Mouse (Mus musculus) hindbrain, embryonic 15.5 days (tissue): ENCODE data around the gene Trim29. TPM values are rescaled to one million over a fixed set of nuclear protein-coding genes. Genes with fewer than 3 reads are reported as not detected.

Experiments
- ATAC-seq: fragments of 200-750 bp; cut with Nextera tagmentation; 2 replicates; pipeline ENCODE4 v1.8.0; 2017; ENCODE audit warnings: low read depth, moderate number of reproducible peaks, moderate TSS enrichment; ENCODE audit not compliant: low FRiP score
- H3K27ac ChIP-seq: fragments of 300-500 bp; sonication (generic); replicated peaks from 2 replicates; pipeline ENCODE4 v1.5.1; 2015; ENCODE audit warnings: mild to moderate bottlenecking, inconsistent platforms
- H3K27me3 ChIP-seq: fragments of 300-500 bp; sonication (generic); 2 replicates; pipeline ENCODE4 v1.6.1; 2015; ENCODE audit warnings: control low read depth, inconsistent platforms
- H3K36me3 ChIP-seq: fragments of 300-500 bp; sonication (generic); 2 replicates; pipeline ENCODE4 v1.6.1; 2015; ENCODE audit warnings: control low read depth, inconsistent platforms
- H3K4me1 ChIP-seq: fragments of 300-500 bp; sonication (generic); replicated peaks from 2 replicates; pipeline ENCODE4 v1.6.1; 2015; ENCODE audit warnings: control low read depth, inconsistent platforms
- H3K4me2 ChIP-seq: fragments of 300-500 bp; sonication (generic); 2 replicates; pipeline ENCODE4 v1.6.1; 2015; ENCODE audit warnings: moderate library complexity, mild to moderate bottlenecking, inconsistent platforms
- H3K4me3 ChIP-seq: fragments of 300-500 bp; sonication (generic); 2 replicates; pipeline ENCODE4 v1.5.1; 2015; ENCODE audit warnings: mild to moderate bottlenecking, inconsistent platforms
- H3K9ac ChIP-seq: fragments of 300-500 bp; sonication (generic); 2 replicates; pipeline ENCODE4 v1.6.1; 2015; ENCODE audit warnings: inconsistent platforms
- H3K9me3 ChIP-seq: fragments of 300-500 bp; sonication (generic); 2 replicates; pipeline ENCODE4 v1.6.1; 2016; ENCODE audit warnings: control low read depth, inconsistent platforms
- WGBS: fragments of 180-500 bp; shearing (Covaris S2); methylation state at CpG from one replicate; pipeline ENCODE4 v1.1.7; 2015; 5-methylcytosine and 5-hydroxymethylcytosine counted together
- polyA plus RNA-seq: library from polyadenylated mRNA; unstranded; fragments of >200 nt; fragmentation: Nextera tagmentation; extraction: Ambion mirVana; gene quantifications from 2 replicates; pipeline ENCODE4 v1.2.1, GENCODE M21; 2015

Gene Trim29
- polyA plus RNA-seq = not detected in 2 replicates

GRCm38 (mm10) chr9:43310538-43310937, at the start of gene Trim29:
TSS of gene Trim29 (plus strand) at chr9:43310848.
- no peak within 1 kb of the TSS for H3K9ac ChIP-seq
- ATAC-seq = no peak
- no peak within 1 kb of the TSS for H3K4me3 ChIP-seq
- H3K36me3 ChIP-seq = no peaks in the 10 kb centered on the region
- H3K4me2 ChIP-seq = no peak within 1 kb of the TSS
- H3K27me3 ChIP-seq = no peaks in the 10 kb centered on the region
- 74% methylated on average over 12 of the region's 12 CpGs for WGBS
- no peaks in the 10 kb centered on the region for H3K4me1 ChIP-seq
- no peaks in the 10 kb centered on the region for H3K9me3 ChIP-seq
- H3K27ac ChIP-seq = no peak within 1 kb of the TSS

- 58% methylated on average over 4 of the region's 4 CpGs for WGBS
- H3K27ac ChIP-seq = no peak overlapping the region
- no peak for ATAC-seq
These were observed 49.3 kb upstream of the Trim29 start for GRCm38 (mm10) chr9:43261124-43261907.

GRCm38 (mm10) chr9:43261941-43262340, 48.7 kb upstream of the Trim29 start:
- no peak for ATAC-seq
- Histone ChIP-seq H3K4me1 (no peaks in the 10 kb centered on the region), H3K27me3 (no peaks in the 10 kb centered on the region), H3K9me3 (no peaks in the 10 kb centered on the region), H3K9ac (no peak overlapping the region), H3K27ac (no peak overlapping the region), H3K4me3 (no peak overlapping the region), H3K4me2 (no peak overlapping the region), H3K36me3 (no peaks in the 10 kb centered on the region)
- WGBS = 35% methylated on average over 2 of the region's 2 CpGs

More at GRCm38 (mm10) chr9:43261124-43261907, 49.3 kb upstream of the Trim29 start:
- Histone ChIP-seq H3K36me3 (no peaks in the 10 kb centered on the region), H3K4me2 (no peak overlapping the region), H3K27me3 (no peaks in the 10 kb centered on the region), H3K9ac (no peak overlapping the region), H3K4me1 (no peaks in the 10 kb centered on the region), H3K9me3 (no peaks in the 10 kb centered on the region), H3K4me3 (no peak overlapping the region)

GRCm38 (mm10) chr9:43262390-43262789, 48.3 kb upstream of the Trim29 start:
- Histone ChIP-seq H3K9ac (no peak overlapping the region), H3K27me3 (no peaks in the 10 kb centered on the region), H3K4me1 (no peaks in the 10 kb centered on the region), H3K4me3 (no peak overlapping the region), H3K27ac (no peak overlapping the region), H3K36me3 (no peaks in the 10 kb centered on the region), H3K4me2 (no peak overlapping the region), H3K9me3 (no peaks in the 10 kb centered on the region)
- 63% methylated on average over 4 of the region's 4 CpGs for WGBS
- no peak for ATAC-seq

GRCm38 (mm10) chr9:43262811-43263550, 47.7 kb upstream of the Trim29 start:
- H3K36me3 ChIP-seq = no peaks in the 10 kb centered on the region
- H3K4me2 ChIP-seq = no peak overlapping the region
- no peak for ATAC-seq
- no peak overlapping the region for H3K4me3 ChIP-seq
- no peaks in the 10 kb centered on the region for H3K9me3 ChIP-seq
- H3K4me1 ChIP-seq = no peaks in the 10 kb centered on the region
- H3K27me3 ChIP-seq = no peaks in the 10 kb centered on the region
- H3K27ac ChIP-seq = no peak overlapping the region
- 64% methylated on average over 9 of the region's 9 CpGs for WGBS
- no peak overlapping the region for H3K9ac ChIP-seq

DNA sequence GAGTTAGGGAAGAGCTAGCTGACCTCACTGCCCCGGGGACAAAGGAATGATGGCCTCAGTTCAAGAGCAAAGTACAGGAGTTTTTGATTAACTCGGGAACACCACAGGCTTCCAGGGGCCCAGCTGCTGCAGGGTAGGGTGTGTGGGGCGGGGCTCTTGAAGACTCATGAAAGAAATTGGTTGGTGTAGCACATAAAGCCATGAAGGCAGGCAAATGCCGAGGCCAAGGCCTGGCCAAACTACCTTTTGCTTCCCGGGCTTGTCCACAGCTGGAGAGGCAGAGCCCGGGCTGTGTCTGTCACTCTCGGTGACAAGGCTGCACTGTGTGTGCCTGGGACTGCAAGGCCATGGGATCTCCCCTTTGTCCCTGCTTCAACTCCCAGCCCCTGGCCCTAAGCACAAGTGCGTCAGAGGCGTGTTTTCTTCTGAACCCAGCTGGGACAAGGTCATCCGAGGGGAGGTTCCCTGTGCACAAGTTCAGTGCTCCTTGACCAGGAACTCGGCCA, 46.6 kb upstream of the Trim29 start:
- no peak overlapping the region for H3K4me2 ChIP-seq
- no peak overlapping the region for H3K4me3 ChIP-seq
- H3K9ac ChIP-seq = no peak overlapping the region
- 18% methylated on average over 11 of the region's 11 CpGs for WGBS
- H3K27me3 ChIP-seq = 0 out of 2 replicates have a peak, but pooled peaks cover under 1% of the 10 kb centered on the region
- H3K4me1 ChIP-seq = no peaks in the 10 kb centered on the region
- H3K9me3 ChIP-seq = no peaks in the 10 kb centered on the region
- no peaks in the 10 kb centered on the region for H3K36me3 ChIP-seq
- no peak overlapping the region for H3K27ac ChIP-seq
- no peak for ATAC-seq

DNA sequence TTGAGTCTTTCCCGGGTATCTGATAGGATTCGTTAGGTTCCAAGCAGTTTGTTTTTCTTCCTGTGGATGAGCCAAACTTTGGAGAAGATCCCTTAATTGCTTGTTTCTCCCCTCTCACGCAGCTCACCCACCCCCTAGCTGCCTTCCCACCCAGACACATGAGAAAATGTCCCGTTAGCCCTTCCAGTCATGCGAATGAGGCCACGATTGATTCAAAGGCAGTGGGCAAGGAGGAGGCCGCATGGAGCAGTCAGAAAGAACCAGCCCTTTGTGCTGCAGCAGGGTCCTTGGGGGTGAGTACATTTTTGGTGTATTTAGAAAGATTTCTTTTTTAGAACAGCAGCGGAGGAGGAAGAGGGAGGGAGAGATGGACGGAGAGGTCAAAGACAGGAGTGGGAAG, 45.5 kb upstream of the Trim29 start:
- WGBS = 47% methylated on average over 9 of the region's 9 CpGs
- ATAC-seq = no peak
- no peak overlapping the region for H3K27ac ChIP-seq
- H3K27me3 ChIP-seq = peaks cover 11% of the 10 kb centered on the region
- no peak overlapping the region for H3K4me2 ChIP-seq
- H3K9me3 ChIP-seq = no peaks in the 10 kb centered on the region
- H3K4me3 ChIP-seq = no peak overlapping the region
- H3K4me1 ChIP-seq = no peaks in the 10 kb centered on the region
- no peaks in the 10 kb centered on the region for H3K36me3 ChIP-seq
- H3K9ac ChIP-seq = no peak overlapping the region

DNA sequence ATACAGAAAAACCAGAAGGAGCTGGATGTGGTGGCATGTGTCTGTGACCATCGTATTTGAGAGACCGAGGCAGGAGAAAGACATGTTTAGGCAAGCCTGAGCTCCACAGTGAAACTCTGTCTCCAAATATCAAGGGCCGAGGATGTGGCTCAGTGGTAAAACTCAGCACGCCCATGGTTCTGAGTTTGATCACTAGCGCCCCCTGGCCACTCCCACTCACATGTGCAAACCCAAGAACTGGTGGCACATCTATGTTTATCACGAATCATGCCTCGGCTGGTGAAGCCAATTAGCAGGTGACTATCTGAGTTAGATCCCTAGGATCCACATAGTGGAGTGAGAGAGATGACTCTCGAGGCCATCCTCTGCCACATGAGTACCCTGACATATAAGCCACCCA, 43.3 kb upstream of the Trim29 start:
- Histone ChIP-seq H3K27me3 (peaks cover 33% of the 10 kb centered on the region), H3K27ac (no peak overlapping the region), H3K4me1 (peaks cover 12% of the 10 kb centered on the region), H3K9ac (no peak overlapping the region), H3K4me3 (no peak overlapping the region), H3K4me2 (no peak overlapping the region), H3K36me3 (no peaks in the 10 kb centered on the region), H3K9me3 (no peaks in the 10 kb centered on the region)
- WGBS = 77% methylated on average over 8 of the region's 8 CpGs
- ATAC-seq = no peak

DNA sequence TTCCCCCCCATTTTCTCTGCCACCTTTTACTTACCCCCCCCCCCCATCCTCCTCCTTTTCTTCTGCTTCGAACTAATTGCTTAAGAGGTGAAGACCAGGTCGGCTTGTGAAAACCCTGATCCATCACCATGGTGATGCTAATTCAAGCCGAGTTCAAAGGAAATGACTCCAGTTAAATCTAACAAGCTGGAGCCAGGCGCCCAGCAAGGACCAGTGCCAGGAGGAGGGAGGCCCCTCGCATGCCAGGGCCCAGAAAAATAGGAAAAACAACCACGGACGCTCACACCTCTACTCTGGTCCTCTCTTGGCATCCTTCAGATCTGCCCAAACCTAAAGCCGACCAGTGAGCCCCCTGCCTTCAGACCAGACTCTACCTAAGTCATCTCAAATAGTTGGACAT, 41.5 kb upstream of the Trim29 start:
- H3K4me2 ChIP-seq = no peak overlapping the region
- peaks cover 12% of the 10 kb centered on the region for H3K4me1 ChIP-seq
- WGBS = 3% methylated on average over 8 of the region's 8 CpGs
- H3K9ac ChIP-seq = no peak overlapping the region
- ATAC-seq = no peak
- peaks cover 43% of the 10 kb centered on the region for H3K27me3 ChIP-seq
- H3K36me3 ChIP-seq = no peaks in the 10 kb centered on the region
- H3K27ac ChIP-seq = no peak overlapping the region
- no peaks in the 10 kb centered on the region for H3K9me3 ChIP-seq
- no peak overlapping the region for H3K4me3 ChIP-seq

DNA sequence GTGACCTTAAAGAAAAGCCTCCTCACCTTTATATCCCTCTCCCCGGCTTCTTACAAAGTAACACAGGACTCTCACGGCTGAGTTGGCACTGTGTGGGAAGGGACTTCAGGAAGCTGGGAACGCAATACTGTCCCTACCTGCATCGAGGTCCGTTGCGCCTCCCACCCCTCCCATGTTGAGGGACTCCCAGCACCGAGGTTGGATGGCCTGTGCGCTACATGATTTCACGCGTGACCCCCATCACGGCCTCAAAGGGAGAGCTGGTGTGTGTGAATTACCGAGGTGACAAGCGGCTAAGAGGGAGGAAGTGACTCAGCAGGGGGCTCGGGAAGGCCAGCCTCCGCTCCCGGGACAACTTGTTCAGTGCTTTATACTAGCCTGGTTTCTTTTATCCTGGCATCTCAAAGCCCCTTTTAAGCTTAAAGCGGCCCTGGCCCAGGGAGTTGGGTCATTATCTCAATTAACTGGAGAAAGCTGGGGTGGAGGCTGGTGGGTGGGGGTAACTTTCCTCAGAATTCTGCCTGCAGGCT, 39.9 kb upstream of the Trim29 start:
- H3K9me3 ChIP-seq = no peaks in the 10 kb centered on the region
- no peak for ATAC-seq
- H3K9ac ChIP-seq = no peak overlapping the region
- H3K27ac ChIP-seq = no peak overlapping the region
- H3K4me3 ChIP-seq = peak overlapping the region; percentile 16; the same call in 1 of the 2 replicates
- H3K27me3 ChIP-seq = peaks cover 43% of the 10 kb centered on the region
- peaks cover 12% of the 10 kb centered on the region for H3K4me1 ChIP-seq
- no peaks in the 10 kb centered on the region for H3K36me3 ChIP-seq
- peak overlapping the region; percentile 48 for H3K4me2 ChIP-seq
- 3% methylated on average over 17 of the region's 17 CpGs for WGBS

GRCm38 (mm10) chr9:43271761-43272518, 38.7 kb upstream of the Trim29 start:
- no peak overlapping the region for H3K4me2 ChIP-seq
- no peak overlapping the region for H3K4me3 ChIP-seq
- peaks cover 43% of the 10 kb centered on the region for H3K27me3 ChIP-seq
- 48% methylated on average over 14 of the region's 14 CpGs for WGBS
- H3K27ac ChIP-seq = no peak overlapping the region
- no peak overlapping the region for H3K9ac ChIP-seq
- peaks cover 12% of the 10 kb centered on the region for H3K4me1 ChIP-seq
- H3K9me3 ChIP-seq = no peaks in the 10 kb centered on the region
- no peak for ATAC-seq
- H3K36me3 ChIP-seq = no peaks in the 10 kb centered on the region
